Mouse (Mus musculus) forebrain, embryonic 12.5 days (tissue): Measurements from ENCODE around the gene Muc13. TPM values are rescaled to one million over a fixed set of nuclear protein-coding genes. Genes with fewer than 3 reads are reported as not detected.
A peak's percentile ranks its signal among the peaks of the same experiment; 100 is the strongest.

Experiments used
- ATAC-seq: fragments of 200-750 bp; cut with Nextera tagmentation; 2 replicates; pipeline ENCODE4 v1.8.0; 2017; ENCODE audit warnings: moderate TSS enrichment; ENCODE audit not compliant: low FRiP score
- H3K27ac ChIP-seq: fragments of 300-500 bp; sonication (generic); 2 replicates; pipeline ENCODE4 v1.5.1; 2016; ENCODE audit warnings: mild to moderate bottlenecking
- H3K27me3 ChIP-seq: fragments of 300-500 bp; sonication (generic); 2 replicates; pipeline ENCODE4 v1.6.1; 2016; ENCODE audit warnings: mild to moderate bottlenecking
- H3K36me3 ChIP-seq: fragments of 300-500 bp; sonication (generic); replicated peaks from 2 replicates; pipeline ENCODE4 v1.6.1; 2016; ENCODE audit warnings: mild to moderate bottlenecking
- H3K4me1 ChIP-seq: fragments of 300-500 bp; sonication (generic); 2 replicates; pipeline ENCODE4 v1.6.1; 2016
- H3K4me2 ChIP-seq: fragments of 300-500 bp; sonication (generic); 2 replicates; pipeline ENCODE4 v1.6.1; 2016; ENCODE audit warnings: mild to moderate bottlenecking, moderate library complexity
- H3K4me3 ChIP-seq: fragments of 300-500 bp; sonication (generic); replicated peaks from 2 replicates; pipeline ENCODE4 v1.5.1; 2016; ENCODE audit warnings: mild to moderate bottlenecking
- H3K9ac ChIP-seq: fragments of 300-500 bp; sonication (generic); 2 replicates; pipeline ENCODE4 v1.6.1; 2016; ENCODE audit warnings: mild to moderate bottlenecking
- H3K9me3 ChIP-seq: fragments of 300-500 bp; sonication (generic); 2 replicates; pipeline ENCODE4 v1.6.1; 2016
- WGBS: fragments of 180-500 bp; shearing (Covaris S2); methylation state at CpG from one replicate; pipeline ENCODE4 v1.1.7; 2016; 5-methylcytosine and 5-hydroxymethylcytosine counted together
- polyA plus RNA-seq: library from polyadenylated mRNA; unstranded; fragments of >200 nt; fragmentation: Nextera tagmentation; extraction: Ambion mirVana; gene quantifications from 2 replicates; pipeline ENCODE4 v1.2.1, GENCODE M21; 2016

Muc13 gene
- polyA plus RNA-seq, 1 experiment from 2014 or later: 0.13 TPM

DNA sequence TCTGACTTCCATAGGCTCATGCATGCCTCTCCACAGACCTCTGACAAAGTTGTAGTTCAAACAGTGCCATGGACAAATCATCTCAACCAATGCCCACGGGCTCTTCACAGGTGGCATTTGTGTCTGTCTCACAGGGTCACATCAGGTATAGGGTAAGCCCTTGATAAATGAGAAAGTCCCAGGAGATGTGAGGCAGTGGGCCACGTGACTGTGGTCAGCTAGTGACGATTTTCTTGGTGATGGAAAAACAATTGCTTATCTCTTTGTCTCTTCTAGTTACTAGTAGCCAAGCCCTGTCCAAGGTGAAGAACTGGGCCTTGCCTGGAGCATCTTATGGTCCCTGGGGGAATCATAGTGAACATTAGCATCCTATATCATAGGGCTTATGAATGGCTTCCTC lies 2.9 kb downstream of the Muc13 start:
- Histone ChIP-seq H3K27me3 (no peaks in the 10 kb centered on the region), H3K4me2 (no peak overlapping the region), H3K36me3 (no peaks in the 10 kb centered on the region), H3K9ac (no peak overlapping the region), H3K27ac (no peak overlapping the region), H3K4me1 (peaks cover 4% of the 10 kb centered on the region; the same call in 1 of the 2 replicates), H3K4me3 (no peak overlapping the region), H3K9me3 (no peaks in the 10 kb centered on the region)
- ATAC-seq: no peak
- 87% methylated on average over 3 of the region's 3 CpGs for WGBS

DNA sequence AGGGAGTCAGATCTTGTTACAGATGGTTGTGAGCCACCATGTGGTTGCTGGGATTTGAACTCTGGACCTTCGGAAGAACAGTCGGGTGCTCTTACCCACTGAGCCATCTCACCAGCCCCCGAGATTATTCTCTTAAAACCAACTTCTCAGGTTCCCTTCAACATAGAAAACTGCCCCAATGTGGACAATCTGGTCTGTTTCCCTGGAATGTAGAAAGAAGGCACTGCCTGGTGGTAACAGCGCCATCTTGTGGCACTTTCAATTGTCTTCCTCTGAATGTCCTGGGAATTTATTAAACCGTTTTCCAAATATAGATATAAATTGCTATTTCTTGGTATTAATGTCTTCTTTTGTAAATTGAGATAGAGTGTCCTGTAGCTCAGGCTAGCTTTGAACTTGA lies 4.0 kb downstream of the Muc13 start:
- H3K4me3 ChIP-seq: no peak overlapping the region
- no peaks in the 10 kb centered on the region for H3K36me3 ChIP-seq
- H3K4me1 ChIP-seq: peaks cover 2% of the 10 kb centered on the region; the same call in 1 of the 2 replicates
- no peaks in the 10 kb centered on the region for H3K27me3 ChIP-seq
- no peak overlapping the region for H3K27ac ChIP-seq
- no peak overlapping the region for H3K9ac ChIP-seq
- no peak for ATAC-seq
- no peak overlapping the region for H3K4me2 ChIP-seq
- H3K9me3 ChIP-seq: no peaks in the 10 kb centered on the region
- WGBS: 44% methylated on average over 5 of the region's 5 CpGs

DNA sequence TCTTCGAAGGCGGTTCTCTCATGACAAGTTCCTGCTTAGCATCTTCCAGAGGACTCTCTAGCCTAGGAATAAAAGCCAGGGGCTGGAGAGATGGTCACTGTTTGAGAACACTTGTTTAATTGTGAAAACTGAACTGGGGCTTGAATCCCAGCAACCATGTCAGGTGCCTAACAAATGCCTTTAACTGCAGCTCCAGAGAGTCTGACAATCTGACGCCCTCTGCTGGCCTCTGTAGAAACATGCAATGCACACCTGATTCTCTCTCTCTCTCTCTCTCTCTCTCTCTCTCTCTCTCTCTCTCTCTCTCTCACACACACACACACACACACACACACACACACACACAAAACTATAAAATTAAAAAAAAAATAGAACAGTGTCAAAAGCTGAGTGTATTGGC lies 16.2 kb downstream of the Muc13 start:
- Histone ChIP-seq H3K9me3 (peaks cover 3% of the 10 kb centered on the region; the same call in 1 of the 2 replicates), H3K4me2 (no peak overlapping the region), H3K4me1 (no peaks in the 10 kb centered on the region), H3K4me3 (no peak overlapping the region), H3K27me3 (no peaks in the 10 kb centered on the region), H3K9ac (no peak overlapping the region), H3K27ac (no peak overlapping the region), H3K36me3 (no peaks in the 10 kb centered on the region)
- WGBS: 65% methylated on average over 3 of the region's 3 CpGs
- ATAC-seq: no peak

DNA sequence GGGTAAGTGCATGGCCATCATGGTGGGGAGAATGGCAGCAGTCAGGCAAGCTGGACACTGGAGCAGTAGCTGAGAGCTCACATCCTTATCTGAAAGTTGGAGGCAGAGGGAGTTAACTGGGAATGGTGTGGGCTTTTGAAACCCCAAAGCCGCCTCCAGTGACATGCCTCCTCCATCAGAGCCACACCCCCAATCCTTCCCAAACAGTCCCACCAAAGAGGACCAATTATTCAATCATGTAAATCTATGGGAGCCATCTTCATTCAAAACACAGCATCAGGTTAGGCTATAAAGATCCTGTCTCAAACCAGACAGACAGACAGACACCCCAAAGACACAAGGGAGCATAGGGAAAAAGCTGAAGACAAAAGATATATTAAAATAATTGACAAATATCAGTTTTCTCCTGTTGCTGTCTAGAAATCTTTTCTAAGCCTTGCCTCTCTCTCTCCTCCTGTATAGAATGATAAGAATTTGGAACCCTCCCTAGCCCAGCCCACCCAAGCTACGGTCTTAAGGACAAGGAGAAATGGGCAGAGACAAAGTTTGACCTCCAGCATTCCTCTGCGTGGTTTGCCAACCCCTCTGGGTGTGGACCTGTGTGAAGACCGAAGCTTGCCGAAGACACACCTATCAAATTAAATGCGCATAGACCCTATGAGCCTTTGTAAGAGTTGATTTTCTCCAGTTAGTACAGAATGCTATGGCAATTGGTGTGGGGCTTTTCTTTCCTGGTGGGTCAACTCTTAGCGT lies 24.8 kb downstream of the Muc13 start:
- no peak overlapping the region for H3K9ac ChIP-seq
- no peak overlapping the region for H3K27ac ChIP-seq
- H3K9me3 ChIP-seq: no peaks in the 10 kb centered on the region
- WGBS: 86% methylated on average over 7 of the region's 7 CpGs
- no peaks in the 10 kb centered on the region for H3K4me1 ChIP-seq
- H3K27me3 ChIP-seq: peaks cover 6% of the 10 kb centered on the region; the same call in 1 of the 2 replicates
- no peak overlapping the region for H3K4me2 ChIP-seq
- no peak for ATAC-seq
- no peak overlapping the region for H3K4me3 ChIP-seq
- H3K36me3 ChIP-seq: no peaks in the 10 kb centered on the region

DNA sequence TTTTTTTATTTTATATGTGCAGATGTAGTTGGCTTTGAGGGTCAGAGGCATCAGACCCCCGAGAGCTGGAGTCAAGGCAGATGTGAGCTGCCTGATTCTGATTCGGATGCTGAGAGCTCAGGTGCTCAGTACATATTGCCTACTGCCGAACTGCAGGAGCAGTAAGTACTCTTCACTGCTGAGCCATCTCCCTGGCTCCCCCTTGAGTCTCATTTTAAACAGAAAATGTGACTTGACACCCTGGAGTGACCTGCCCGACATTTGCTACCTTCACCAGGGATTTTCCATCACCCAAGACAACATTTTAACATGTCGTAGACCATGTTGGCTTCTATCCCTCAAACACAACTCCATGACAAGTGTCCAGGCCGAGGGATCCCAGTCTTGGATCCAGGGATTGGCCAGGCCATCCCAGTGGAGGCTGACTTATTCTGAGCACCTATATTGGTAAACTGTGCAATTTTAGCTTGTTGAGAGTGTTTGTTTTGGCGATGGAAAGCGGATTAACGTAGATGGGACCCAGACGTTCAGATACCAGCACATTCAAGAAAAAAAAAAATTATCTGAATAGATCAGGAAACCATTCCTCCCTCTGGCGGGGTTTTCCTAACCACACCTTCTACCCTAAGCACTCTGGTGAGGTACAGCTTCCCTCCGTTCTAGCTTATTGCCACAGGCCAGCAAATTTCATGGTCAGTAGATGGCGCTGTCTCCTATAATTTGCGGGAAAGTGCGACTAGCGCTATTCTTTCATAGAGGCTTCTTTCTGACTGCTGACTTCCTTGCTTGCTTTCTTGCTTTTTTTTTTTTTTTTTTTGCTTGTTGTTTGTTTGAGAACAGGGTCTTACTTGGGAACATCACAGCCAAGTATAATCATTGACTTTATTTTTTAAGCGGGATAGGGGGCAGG lies 26.7 kb downstream of the Muc13 start:
- H3K9me3 ChIP-seq: no peaks in the 10 kb centered on the region
- H3K27ac ChIP-seq: no peak overlapping the region
- H3K36me3 ChIP-seq: no peaks in the 10 kb centered on the region
- H3K4me2 ChIP-seq: no peak overlapping the region
- no peak overlapping the region for H3K9ac ChIP-seq
- peaks cover 6% of the 10 kb centered on the region; the same call in 1 of the 2 replicates for H3K27me3 ChIP-seq
- H3K4me1 ChIP-seq: no peaks in the 10 kb centered on the region
- H3K4me3 ChIP-seq: no peak overlapping the region
- WGBS: 19% methylated on average over 17 of the region's 17 CpGs
- ATAC-seq: 0 out of 2 replicates have a peak, but pooled peaks have one; percentile 49

DNA sequence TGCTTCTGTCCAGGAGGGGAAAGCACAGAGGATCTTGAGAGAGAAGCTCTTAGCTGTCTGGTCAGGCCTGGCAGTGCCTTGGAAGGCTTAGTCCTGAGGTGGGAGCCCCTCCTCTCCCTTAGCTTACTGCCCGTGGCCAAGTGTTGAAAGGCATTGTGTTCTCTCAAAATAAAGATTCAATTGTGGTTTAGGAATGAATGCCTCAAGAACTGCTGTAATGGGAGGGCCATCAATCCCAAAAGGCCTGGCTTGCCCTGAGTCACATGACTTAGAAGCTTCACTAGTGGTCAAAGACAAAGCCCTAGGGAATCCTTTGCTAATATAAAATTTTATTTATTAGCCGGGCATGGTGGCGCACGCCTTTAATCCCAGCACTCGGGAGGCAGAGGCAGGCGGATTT lies 30.8 kb downstream of the Muc13 start:
- Histone ChIP-seq H3K9ac (no peak overlapping the region), H3K27me3 (peaks cover 24% of the 10 kb centered on the region), H3K4me1 (peaks cover 7% of the 10 kb centered on the region), H3K36me3 (no peaks in the 10 kb centered on the region), H3K27ac (no peak overlapping the region), H3K9me3 (no peaks in the 10 kb centered on the region), H3K4me2 (no peak overlapping the region), H3K4me3 (no peak overlapping the region)
- 76% methylated on average over 6 of the region's 6 CpGs for WGBS
- ATAC-seq: no peak

DNA sequence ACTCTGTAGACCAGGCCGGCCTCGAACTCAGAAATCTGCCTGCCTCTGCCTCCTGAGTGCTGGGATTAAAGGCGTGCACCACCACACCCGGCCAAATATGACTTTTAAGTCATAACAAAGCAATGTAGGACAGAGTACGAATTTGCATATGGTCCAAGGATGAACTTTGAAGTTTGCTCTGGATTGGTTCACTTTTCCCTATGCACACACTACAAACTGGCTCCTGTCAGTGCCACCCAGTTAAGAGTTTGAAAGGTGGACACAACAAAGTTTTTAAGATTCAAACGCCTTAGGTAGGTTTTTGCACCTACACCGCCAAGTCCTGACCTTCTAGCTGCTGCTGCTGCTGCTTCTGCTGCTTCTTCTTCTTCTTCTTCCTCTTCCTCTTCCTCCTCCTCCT lies 34.7 kb downstream of the Muc13 start:
- ATAC-seq: no peak
- no peaks in the 10 kb centered on the region for H3K36me3 ChIP-seq
- H3K9ac ChIP-seq: no peak overlapping the region
- H3K4me3 ChIP-seq: no peak overlapping the region
- no peak overlapping the region for H3K27ac ChIP-seq
- H3K9me3 ChIP-seq: no peaks in the 10 kb centered on the region
- 87% methylated on average over 7 of the region's 7 CpGs for WGBS
- H3K27me3 ChIP-seq: peaks cover 49% of the 10 kb centered on the region
- peaks cover 33% of the 10 kb centered on the region for H3K4me1 ChIP-seq
- no peak overlapping the region for H3K4me2 ChIP-seq

DNA sequence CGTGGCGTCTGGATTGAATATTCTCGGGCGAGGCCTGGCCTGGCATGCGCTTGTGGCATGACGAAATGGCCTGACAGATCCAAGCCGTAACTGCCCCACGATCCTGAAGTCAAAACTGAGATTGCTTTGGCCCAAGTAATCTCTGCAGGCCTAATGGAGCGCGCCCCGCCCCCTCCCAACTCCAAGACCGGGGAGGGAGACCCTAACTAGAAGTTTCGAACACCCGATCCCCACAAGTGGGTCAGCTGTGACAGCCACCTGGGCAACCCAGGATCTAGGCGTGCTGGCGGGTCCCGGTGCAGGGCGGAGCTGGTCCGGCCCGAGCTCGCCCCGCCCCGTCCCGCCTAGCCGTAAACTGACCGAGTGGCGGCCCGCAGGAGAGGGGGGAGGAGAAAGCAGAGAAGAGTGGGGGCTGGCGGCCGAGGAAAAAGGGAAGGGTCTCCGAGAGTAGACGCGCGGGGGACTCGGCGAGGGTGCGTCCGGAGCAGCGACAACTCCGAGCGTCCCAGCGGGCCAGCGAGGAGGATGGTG lies 35.5 kb downstream of the Muc13 start, which contains the start of gene Itgb5:
TSS of gene Itgb5 (plus strand) at position 365 of the 531 bp plus-strand sequence.
- peak; percentile 59 for ATAC-seq
- Histone ChIP-seq H3K27ac (peak within 1 kb of the TSS; percentile 19; the same call in 1 of the 2 replicates), H3K9ac (peak within 1 kb of the TSS; percentile 74), H3K27me3 (peaks cover 57% of the 10 kb centered on the region), H3K4me3 (peak within 1 kb of the TSS; percentile 80), H3K9me3 (no peaks in the 10 kb centered on the region), H3K36me3 (no peaks in the 10 kb centered on the region), H3K4me1 (peaks cover 42% of the 10 kb centered on the region), H3K4me2 (peak within 1 kb of the TSS; percentile 99)
- WGBS: under 1% methylated on average over 43 of the region's 43 CpGs

DNA sequence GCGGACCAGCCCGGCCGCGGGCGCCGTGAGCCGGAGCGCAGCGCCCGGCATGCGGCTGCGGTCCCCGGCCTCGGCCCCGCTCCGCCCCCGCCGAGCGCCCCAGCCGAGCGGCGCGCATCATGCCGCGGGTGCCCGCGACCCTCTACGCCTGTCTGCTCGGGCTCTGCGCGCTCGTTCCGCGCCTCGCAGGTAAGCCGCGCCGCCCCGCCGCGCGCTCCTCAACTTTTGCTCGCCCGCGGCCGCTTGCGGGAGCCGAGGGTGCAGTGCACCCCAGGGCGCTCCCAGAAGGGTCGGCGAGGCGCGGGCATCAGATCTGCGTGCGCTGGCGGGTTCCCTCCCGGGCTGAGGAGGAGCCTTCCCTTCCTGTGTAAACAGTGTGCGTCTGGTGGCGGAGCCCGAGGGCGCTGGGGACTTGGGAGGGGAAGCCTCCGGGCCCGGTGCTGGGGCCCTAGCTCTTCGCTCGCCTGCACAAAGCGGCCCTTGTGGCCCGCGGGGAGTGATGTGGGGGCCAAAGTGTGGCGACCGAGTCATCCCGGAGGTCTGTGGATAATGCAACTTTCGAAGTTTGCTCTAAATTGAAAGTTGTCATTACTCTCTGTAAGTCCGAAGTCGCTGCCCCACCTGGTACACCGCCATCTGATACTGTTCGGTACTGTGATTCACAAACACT lies 36.1 kb downstream of the Muc13 start:
- WGBS: under 1% methylated on average over 67 of the region's 76 CpGs
- ATAC-seq: peak; percentile 49

DNA sequence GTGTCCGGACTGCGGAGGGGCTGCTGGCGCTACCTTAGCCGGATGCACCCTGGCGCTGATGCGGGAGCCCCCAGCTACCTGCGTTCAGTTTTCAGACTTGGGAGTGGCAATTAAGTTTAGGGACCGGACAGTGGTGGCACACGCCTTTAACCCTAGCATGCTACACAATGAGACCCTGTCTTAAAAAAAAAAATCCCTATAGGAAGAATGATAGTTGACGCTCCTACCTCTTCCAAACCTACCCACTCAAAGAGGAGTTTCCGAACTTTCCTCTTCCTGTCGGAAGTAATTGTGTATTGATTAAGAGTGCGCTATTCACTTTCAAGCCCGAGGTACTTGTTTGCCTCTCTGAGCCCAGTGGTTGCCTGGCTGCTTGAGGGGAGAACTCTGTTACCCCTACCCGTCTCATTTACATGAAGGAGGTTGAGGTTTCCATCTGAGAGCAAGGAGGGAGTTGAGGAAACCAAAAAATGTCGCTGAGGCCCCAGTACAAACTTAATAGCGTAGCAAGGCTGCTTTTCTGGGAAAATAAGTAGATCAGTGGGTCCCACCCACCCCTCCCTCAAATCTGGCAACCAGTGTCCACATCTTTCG lies 36.8 kb downstream of the Muc13 start:
- no peak overlapping the region for H3K27ac ChIP-seq
- no peak for ATAC-seq

More for the DNA sequence above, 36.1 kb downstream of the Muc13 start:
- H3K9me3 ChIP-seq: no peaks in the 10 kb centered on the region
- H3K9ac ChIP-seq: peak overlapping the region; percentile 74
- peak overlapping the region; percentile 80 for H3K4me3 ChIP-seq
- peak overlapping the region; percentile 19; the same call in 1 of the 2 replicates for H3K27ac ChIP-seq
- H3K4me2 ChIP-seq: peak overlapping the region; percentile 99
- no peaks in the 10 kb centered on the region for H3K36me3 ChIP-seq
- peaks cover 45% of the 10 kb centered on the region for H3K4me1 ChIP-seq
- peaks cover 63% of the 10 kb centered on the region for H3K27me3 ChIP-seq

DNA sequence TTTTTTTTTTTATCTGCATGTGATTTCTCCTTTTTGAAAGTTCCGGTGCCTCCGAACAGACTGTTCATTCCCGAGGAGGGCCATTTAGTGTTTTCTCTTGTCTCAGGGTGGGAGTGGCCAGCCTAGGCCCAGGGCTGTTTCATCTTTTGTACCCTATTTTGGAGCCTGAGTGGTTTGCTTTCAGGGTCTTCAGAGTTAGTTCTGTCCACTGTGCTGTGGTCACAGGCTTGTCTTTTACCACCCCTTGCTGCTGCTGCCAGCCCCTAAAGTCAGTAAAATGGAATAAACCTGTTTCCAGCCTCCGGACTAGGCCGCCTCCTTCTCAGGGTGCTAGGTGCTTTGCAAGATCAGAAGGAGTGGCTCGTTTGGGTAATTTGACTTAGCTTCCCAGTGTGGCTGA lies 38.2 kb downstream of the Muc13 start:
- Histone ChIP-seq H3K4me2 (peak overlapping the region; percentile 55; the same call in 1 of the 2 replicates), H3K4me3 (no peak overlapping the region), H3K27me3 (peaks cover 79% of the 10 kb centered on the region)

More for the DNA sequence above, 36.8 kb downstream of the Muc13 start:
- Histone ChIP-seq H3K27me3 (peaks cover 69% of the 10 kb centered on the region), H3K36me3 (no peaks in the 10 kb centered on the region), H3K4me2 (peak overlapping the region; percentile 99), H3K9me3 (no peaks in the 10 kb centered on the region), H3K4me3 (peak overlapping the region; percentile 80), H3K9ac (peak overlapping the region; percentile 74; the same call in 1 of the 2 replicates), H3K4me1 (peaks cover 45% of the 10 kb centered on the region)
- 3% methylated on average over 18 of the region's 18 CpGs for WGBS

More for the DNA sequence above, 38.2 kb downstream of the Muc13 start:
- no peak for ATAC-seq
- no peak overlapping the region for H3K9ac ChIP-seq
- no peaks in the 10 kb centered on the region for H3K36me3 ChIP-seq
- H3K27ac ChIP-seq: peak overlapping the region; percentile 59; the same call in 1 of the 2 replicates
- 46% methylated on average over 6 of the region's 6 CpGs for WGBS
- no peaks in the 10 kb centered on the region for H3K9me3 ChIP-seq
- H3K4me1 ChIP-seq: peaks cover 45% of the 10 kb centered on the region
